8 mouse cellular contexts compared by ENCODE assay signal in genomic region chr5:30796125-30796524, GRCm38 (mm10). TPM values are rescaled to one million over a fixed set of nuclear protein-coding genes. Genes with fewer than 3 reads are reported as not detected.
A peak's percentile ranks its signal among the peaks of the same experiment; 100 is the strongest.
DNase-seq lines count a peak whose midpoint lies in the region; ATAC-seq and TF ChIP-seq lines count a peak whose summit lies in the region.

No protein-coding gene starts in this region.

- H3K4me1 ChIP-seq in midbrain, embryonic 10.5 days = peaks cover 23% of the 10 kb centered on the region
- no peaks in the 10 kb centered on the region for H3K4me1 ChIP-seq in small intestine, adult 2 months (ENCODE audit: control insufficient read depth, insufficient read depth, insufficient read length, low read length)

- H3K27ac ChIP-seq in midbrain, embryonic 10.5 days (replicated peaks) = peak overlapping the region; percentile 9; the same call in 1 of the 2 replicates
- H3K27ac ChIP-seq in small intestine, adult 2 months (ENCODE audit: insufficient read depth, low read depth, low read length) = no peak overlapping the region

- TF ChIP-seq POLR2A in small intestine, adult 2 months (IDR thresholded peaks at IDR 0.05; ENCODE audit: low read depth, low read length) = no peak

- TF ChIP-seq CTCF in small intestine, adult 2 months (IDR thresholded peaks at IDR 0.05; ENCODE audit: extremely low read depth, insufficient read length, insufficient replicate concordance, low read depth, low read length) = peak; percentile 66; the same call in 1 of the 2 replicates

- no peak for ATAC-seq in inflammation-experienced regulatory T-cells, adult 6 months

- intact Hi-C loops in left cerebral cortex, postnatal 14 days (cut with DNase I) = loop anchor here (2.0 kb wide), 1 partner anchor 87 kb away; no protein-coding TSS in a partner anchor

- DNase-seq in ZHBTc4 (ENCODE audit: low read depth, low spot score) = peak; percentile 92
- DNase-seq in cerebellum, postnatal 36 days = peak; percentile 85 to 86
- peak; percentile 91 for DNase-seq in gastrocnemius, postnatal 10 days
- DNase-seq in induced T-regulatory cell, adult 2 months (ENCODE audit: low read depth) = peak; percentile 79
- DNase-seq in left cerebral cortex, postnatal 14 days (ENCODE audit: low spot score in 2 of 2) = peak; percentile 81 to 82
- DNase-seq in midbrain, embryonic 10.5 days (ENCODE audit: low spot score) = peak; percentile 82

- 17% methylated on average over 12 of the region's 12 CpGs for WGBS in midbrain, embryonic 10.5 days
- 9% methylated on average over 12 of the region's 12 CpGs for WGBS in small intestine, adult 2 months

- no peak overlapping the region for H3K4me3 ChIP-seq in midbrain, embryonic 10.5 days
- no peak overlapping the region for H3K4me3 ChIP-seq in small intestine, adult 2 months (ENCODE audit: low read depth, low read length)

- H3K27me3 ChIP-seq in midbrain, embryonic 10.5 days (ENCODE audit: low read depth, poor library complexity, severe bottlenecking) = no peaks in the 10 kb centered on the region
- H3K27me3 ChIP-seq in small intestine, adult 2 months (ENCODE audit: control insufficient read depth, insufficient read depth, low read length) = no peaks in the 10 kb centered on the region

- H3K9me3 ChIP-seq in midbrain, embryonic 10.5 days (replicated peaks) = no peaks in the 10 kb centered on the region

- peaks cover 94% of the 10 kb centered on the region for H3K36me3 ChIP-seq in midbrain, embryonic 10.5 days
- H3K36me3 ChIP-seq in small intestine, adult 2 months (ENCODE audit: control insufficient read depth, insufficient read depth, low read length) = no peaks in the 10 kb centered on the region

RNA-seq across cellular contexts. Expression of gene Mapre3, which starts 18.3 kb away (rescaled TPM):
- total RNA-seq in gastrocnemius, postnatal 10 days (2021) = 10 to 100 TPM; 65.0 to 81.1 TPM
- total RNA-seq in left cerebral cortex, postnatal 14 days (2021) = 100 to 1,000 TPM; 214 to 218 TPM
- 22.9 and 38.2 TPM in 2 replicates for polyA plus RNA-seq in midbrain, embryonic 10.5 days (2016; fragmentation: Nextera tagmentation; extraction: Ambion mirVana)
- polyA plus RNA-seq in small intestine, adult 2 months (2012; rRNA removed) = 26.2 and 28.7 TPM in 2 replicates
- 1 to 10 TPM; 2.4 to 5.3 (median 4.0) TPM for polyA plus RNA-seq in inflammation-experienced regulatory T-cells, adult 6 months (2017; shearing (Covaris generic))
